Mouse (Mus musculus) small intestine, adult 2 months (tissue): ENCODE data around the gene Zc2hc1b. TPM values are rescaled to one million over a fixed set of nuclear protein-coding genes. Genes with fewer than 3 reads are reported as not detected.

Experiments
- H3K27ac ChIP-seq: fragments of 200-500 bp; 2 replicates; pipeline ENCODE4 v1.5.1; 2012; ENCODE audit warnings: low read depth, low read length, control low read depth, inconsistent platforms; ENCODE audit not compliant: insufficient read depth
- H3K27me3 ChIP-seq: fragments of 200-500 bp; 2 replicates; pipeline ENCODE4 v1.6.1; 2012; ENCODE audit warnings: mild to moderate bottlenecking, moderate library complexity, low read length, inconsistent platforms; ENCODE audit not compliant: control insufficient read depth, insufficient read depth
- H3K36me3 ChIP-seq: fragments of 200-500 bp; 2 replicates; pipeline ENCODE4 v1.6.1; 2012; ENCODE audit warnings: mild to moderate bottlenecking, low read length, control low read depth, inconsistent platforms; ENCODE audit not compliant: control insufficient read depth, insufficient read depth
- H3K4me1 ChIP-seq: fragments of 200-500 bp; 2 replicates; pipeline ENCODE4 v1.6.1; 2012; ENCODE audit warnings: low read length, inconsistent platforms, mixed read lengths; ENCODE audit not compliant: control insufficient read depth, insufficient read depth, insufficient read length
- H3K4me3 ChIP-seq: fragments of 200-500 bp; 2 replicates; pipeline ENCODE4 v1.5.1; 2012; ENCODE audit warnings: low read depth, mild to moderate bottlenecking, control low read depth, inconsistent platforms, low read length, moderate library complexity
- CTCF ChIP-seq: fragments of 200-500 bp; IDR thresholded peaks from 2 replicates; pipeline ENCODE4 v1.5.1; 2012; ENCODE audit warnings: low read depth, mild to moderate bottlenecking, control low read depth, inconsistent platforms, low read length, moderate library complexity, mixed read lengths; ENCODE audit not compliant: insufficient replicate concordance, insufficient read length; ENCODE audit errors: extremely low read depth
- POLR2A ChIP-seq: fragments of 200-500 bp; IDR thresholded peaks from 2 replicates; pipeline ENCODE4 v1.6.1; 2012; ENCODE audit warnings: low read depth, mild to moderate bottlenecking, control low read depth, inconsistent platforms, low read length, moderate library complexity
- WGBS: fragments of 180-500 bp; shearing (Covaris S2); methylation state at CpG from one replicate; pipeline ENCODE4 v1.1.7; 2018; 5-methylcytosine and 5-hydroxymethylcytosine counted together
- polyA plus RNA-seq: library from polyadenylated mRNA; depleted of rRNA; stranded (reverse); fragments of >200 nt; gene quantifications from 2 replicates; pipeline ENCODE4 v1.2.3, GENCODE M21; 2012; rRNA removed

Zc2hc1b gene
- not detected in 2 replicates for polyA plus RNA-seq

DNA sequence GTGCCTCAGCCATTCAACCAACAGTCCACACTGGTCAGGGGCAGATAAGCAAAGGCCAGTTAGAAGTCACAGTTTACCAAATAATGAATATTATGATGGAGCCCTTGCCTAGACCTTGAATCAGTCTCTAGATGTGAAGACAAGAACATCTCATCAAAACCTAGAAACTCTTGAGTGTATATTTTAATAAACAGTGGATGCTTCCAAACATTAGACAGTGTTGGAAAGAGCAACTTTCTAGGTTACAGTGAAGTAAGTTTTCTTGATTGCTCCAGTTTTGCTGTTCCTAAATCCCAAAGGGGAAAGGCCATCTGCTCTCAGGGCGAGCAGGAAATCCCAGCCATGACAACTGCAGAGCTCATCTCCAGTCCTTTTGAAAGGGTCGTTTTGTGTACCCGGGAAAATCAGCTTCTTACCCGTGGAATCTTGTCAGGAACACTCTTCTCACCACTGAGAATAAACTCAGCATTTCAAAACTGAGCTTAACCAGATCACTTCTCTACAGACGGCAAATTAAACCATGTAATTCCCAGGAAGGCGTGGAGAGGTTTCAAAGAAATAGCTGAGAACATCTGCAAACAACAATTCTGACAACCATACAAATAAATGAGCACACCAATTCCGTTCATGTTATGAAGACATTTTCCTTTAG is at the start of gene Zc2hc1b:
Gene Zc2hc1b (minus strand): TSS at position 51 of the 652 bp plus-strand sequence.
- no peak within 1 kb of the TSS for H3K27ac ChIP-seq

DNA sequence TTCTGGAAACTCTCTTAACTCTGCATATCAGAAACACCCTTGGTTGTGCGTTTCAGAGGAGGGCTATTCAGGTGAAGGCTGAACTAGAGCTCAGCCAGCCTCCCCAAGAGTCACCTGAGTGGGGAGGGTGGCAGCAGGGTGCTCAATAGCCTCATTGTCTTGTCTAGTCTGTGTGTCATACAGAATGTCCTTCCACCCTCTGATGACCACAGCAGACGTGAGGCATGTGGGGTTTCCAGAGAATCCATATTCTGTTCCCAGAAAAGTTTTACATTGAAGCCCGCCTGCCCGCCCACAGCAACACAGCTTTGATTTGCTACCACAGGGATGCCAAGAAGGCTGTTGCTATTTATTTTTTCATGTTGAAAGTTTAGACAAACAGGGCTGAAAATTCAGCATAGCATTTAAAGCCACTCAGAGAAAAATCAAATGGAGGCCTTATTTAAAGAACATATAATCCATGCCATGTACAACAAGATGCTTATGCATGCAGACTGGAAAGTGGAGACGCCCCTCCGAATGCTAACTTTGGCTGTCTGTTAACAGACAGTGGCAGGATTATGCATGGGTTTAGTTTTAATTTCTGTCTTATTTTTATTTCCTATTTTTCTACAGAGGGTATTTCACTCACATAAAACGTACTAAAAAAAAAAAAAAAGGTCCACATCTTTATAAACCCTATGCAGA is 47.7 kb upstream of the Zc2hc1b start:
- TF ChIP-seq POLR2A: no peak
- no peak overlapping the region for H3K27ac ChIP-seq
- WGBS: 89% methylated on average over 7 of the region's 7 CpGs
- no peaks in the 10 kb centered on the region for H3K4me1 ChIP-seq
- H3K36me3 ChIP-seq: peaks cover 7% of the 10 kb centered on the region; the same call in 1 of the 2 replicates
- no peaks in the 10 kb centered on the region for H3K27me3 ChIP-seq
- H3K4me3 ChIP-seq: no peak overlapping the region

More for the DNA sequence above, at the start of gene Zc2hc1b:
- WGBS: 80% methylated on average over 7 of the region's 7 CpGs
- H3K4me3 ChIP-seq: no peak within 1 kb of the TSS
- peaks cover 47% of the 10 kb centered on the region for H3K36me3 ChIP-seq
- no peak for TF ChIP-seq POLR2A
- TF ChIP-seq CTCF: no peak
- no peaks in the 10 kb centered on the region for H3K27me3 ChIP-seq
- no peaks in the 10 kb centered on the region for H3K4me1 ChIP-seq

DNA sequence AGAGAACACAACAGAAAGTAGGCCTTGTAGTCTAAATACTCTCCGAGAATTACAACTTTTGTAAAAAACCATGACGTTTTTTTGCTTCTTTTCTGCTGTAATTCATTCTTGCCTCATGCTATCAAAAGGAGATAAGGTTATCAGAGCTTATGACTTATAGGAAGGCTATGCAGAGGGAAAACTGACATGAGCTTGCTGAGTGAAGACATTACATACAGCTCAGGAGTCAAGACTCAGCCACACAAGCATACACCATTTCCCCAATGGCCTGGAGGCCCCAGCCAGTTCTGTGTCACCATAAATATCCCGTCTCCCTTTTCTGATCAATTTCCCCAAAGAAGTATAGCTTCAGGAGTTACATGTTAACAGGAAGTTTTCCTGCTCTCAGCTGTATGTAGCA is 44.3 kb upstream of the Zc2hc1b start:
- no peak for TF ChIP-seq POLR2A
- TF ChIP-seq CTCF: no peak
- no peaks in the 10 kb centered on the region; the same call in 1 of the 2 replicates for H3K4me1 ChIP-seq
- 65% methylated on average over 3 of the region's 3 CpGs for WGBS
- no peaks in the 10 kb centered on the region for H3K27me3 ChIP-seq
- peaks cover 7% of the 10 kb centered on the region; the same call in 1 of the 2 replicates for H3K36me3 ChIP-seq
- no peak overlapping the region for H3K27ac ChIP-seq
- no peak overlapping the region for H3K4me3 ChIP-seq

DNA sequence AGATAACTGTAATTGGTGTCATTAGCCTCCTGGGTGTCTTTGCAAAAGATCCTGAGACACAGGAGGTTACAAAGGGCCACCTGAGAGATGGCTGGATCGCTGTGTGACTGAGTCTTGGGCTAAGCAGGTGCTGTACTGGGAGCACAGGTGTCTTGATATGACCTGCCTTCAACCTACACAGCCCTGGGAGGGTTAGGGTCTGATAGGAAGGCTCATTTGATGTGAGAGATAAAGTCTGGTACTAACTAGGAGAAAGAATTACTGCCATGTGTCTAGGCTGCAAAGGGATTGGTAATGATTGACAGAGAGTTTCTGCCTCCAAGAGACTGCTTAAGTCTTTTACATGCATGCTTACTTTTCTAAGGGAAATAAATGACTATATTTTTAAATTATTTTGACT is 42.2 kb upstream of the Zc2hc1b start:
- no peaks in the 10 kb centered on the region for H3K27me3 ChIP-seq
- H3K4me3 ChIP-seq: no peak overlapping the region
- peaks cover 7% of the 10 kb centered on the region; the same call in 1 of the 2 replicates for H3K36me3 ChIP-seq
- H3K27ac ChIP-seq: no peak overlapping the region
- TF ChIP-seq POLR2A: no peak
- TF ChIP-seq CTCF: no peak
- no peaks in the 10 kb centered on the region; the same call in 1 of the 2 replicates for H3K4me1 ChIP-seq
- WGBS: 25% methylated on average over 1 of the region's 1 CpGs

DNA sequence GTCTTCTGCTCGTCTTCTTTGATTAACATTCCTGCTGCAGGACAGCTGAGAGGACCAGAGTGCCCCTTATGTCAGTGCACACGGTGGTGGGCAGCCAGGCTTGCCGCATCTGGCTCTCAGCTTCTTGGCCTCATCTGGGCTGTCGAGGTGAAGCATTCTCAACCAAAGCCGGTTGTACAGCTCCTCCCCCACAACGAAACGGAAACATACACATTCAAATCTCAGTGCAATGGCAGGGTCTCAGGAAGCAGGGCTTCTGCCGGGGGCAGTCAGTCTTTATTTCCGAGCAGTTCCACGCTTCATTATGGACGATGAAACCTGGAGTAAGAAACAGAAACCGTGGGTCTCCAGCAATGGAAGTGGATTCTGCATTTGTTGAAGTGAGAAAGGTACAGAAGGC is 36.1 kb upstream of the Zc2hc1b start:
- Histone ChIP-seq H3K27ac (no peak overlapping the region), H3K4me1 (no peaks in the 10 kb centered on the region), H3K4me3 (no peak overlapping the region), H3K36me3 (peaks cover 3% of the 10 kb centered on the region; the same call in 1 of the 2 replicates), H3K27me3 (no peaks in the 10 kb centered on the region)
- WGBS: 88% methylated on average over 12 of the region's 12 CpGs
- TF ChIP-seq CTCF: no peak
- no peak for TF ChIP-seq POLR2A

DNA sequence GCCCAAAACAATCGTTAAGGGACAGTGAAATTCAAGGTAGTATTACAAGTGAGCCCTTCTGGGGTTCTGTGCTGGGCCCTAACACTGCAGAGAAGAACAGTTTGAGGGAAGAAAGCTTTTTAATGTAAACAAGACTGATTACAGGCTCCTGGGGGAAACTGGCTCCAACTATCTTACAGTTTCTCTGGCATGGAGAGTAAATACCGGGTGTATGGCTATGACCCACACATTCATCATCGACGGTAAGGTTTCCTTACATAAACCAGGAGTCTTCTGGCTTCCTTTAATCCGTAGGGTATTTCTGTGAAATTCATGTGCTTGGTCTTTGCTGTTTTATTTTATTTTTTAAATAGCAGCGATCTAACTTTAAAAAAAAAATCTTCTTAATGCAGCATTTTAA is 35.0 kb upstream of the Zc2hc1b start:
- H3K27ac ChIP-seq: no peak overlapping the region
- peaks cover 3% of the 10 kb centered on the region; the same call in 1 of the 2 replicates for H3K36me3 ChIP-seq
- WGBS: 82% methylated on average over 6 of the region's 6 CpGs
- no peaks in the 10 kb centered on the region for H3K27me3 ChIP-seq
- H3K4me1 ChIP-seq: no peaks in the 10 kb centered on the region
- no peak overlapping the region for H3K4me3 ChIP-seq
- TF ChIP-seq POLR2A: no peak
- TF ChIP-seq CTCF: no peak

DNA sequence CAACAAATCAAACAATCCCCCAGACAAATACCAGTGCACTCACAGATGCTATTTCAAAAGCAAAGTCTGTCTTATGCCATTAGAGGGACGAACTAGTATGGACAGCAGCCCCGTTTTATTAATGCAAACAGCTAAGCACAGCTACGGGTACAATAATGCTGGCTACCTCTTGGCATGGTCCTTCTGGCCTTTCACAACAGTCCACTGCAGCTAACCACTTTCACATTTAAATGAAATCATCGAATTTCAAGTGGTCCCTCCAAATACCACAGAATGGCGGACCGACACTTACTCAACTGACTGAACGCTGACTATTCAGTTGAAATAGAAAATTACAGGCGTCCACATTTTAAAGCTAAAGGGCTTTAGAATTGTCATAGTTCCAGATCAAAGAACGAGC is 34.5 kb upstream of the Zc2hc1b start:
- no peak overlapping the region for H3K27ac ChIP-seq
- no peak overlapping the region for H3K4me3 ChIP-seq
- 93% methylated on average over 9 of the region's 9 CpGs for WGBS
- peaks cover 3% of the 10 kb centered on the region; the same call in 1 of the 2 replicates for H3K36me3 ChIP-seq
- no peaks in the 10 kb centered on the region for H3K27me3 ChIP-seq
- no peaks in the 10 kb centered on the region for H3K4me1 ChIP-seq
- TF ChIP-seq CTCF: no peak
- TF ChIP-seq POLR2A: no peak
